7 mouse cellular contexts compared by ENCODE assay signal in the genomic region with DNA sequence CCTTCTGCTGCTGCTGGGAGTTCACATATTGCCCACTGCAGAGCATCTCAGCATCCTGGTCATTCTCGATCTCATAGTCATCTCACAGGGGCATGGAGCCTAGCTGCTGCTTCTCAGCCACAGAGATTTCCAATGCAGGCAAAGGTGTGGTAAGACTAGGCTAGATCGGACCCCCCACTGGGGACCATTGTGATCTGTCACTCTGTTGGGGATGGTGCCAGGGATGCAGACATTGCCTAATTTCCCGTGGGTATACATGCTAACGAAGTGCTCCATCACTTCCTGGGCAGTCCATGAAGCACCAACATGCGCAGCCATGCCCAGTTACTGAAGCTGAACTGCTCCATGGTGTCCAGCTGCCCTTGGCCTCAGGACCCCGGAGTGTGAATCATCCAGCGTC.
DNase-seq lines count a peak whose midpoint lies in the region; ATAC-seq lines count a peak whose summit lies in the region.
"Not testable (repeated sequence)": the region's sequence is repeated elsewhere in the genome, so short reads cannot be mapped to it uniquely, and the experiment has no call there.

No protein-coding gene starts in this region.

- not testable (repeated sequence) for H3K4me2 ChIP-seq in kidney, embryonic 16.5 days (replicated peaks; ENCODE audit: low read depth, low read length)

- in situ Hi-C loops in ES-E14 (cut with MboI; ENCODE audit: low sequenced_read_pairs in 2 of 2, unreplicated experiment in 2 of 2) = not testable (repeated sequence)

- WGBS in kidney, embryonic 16.5 days = 67% methylated on average over 7 of the region's 7 CpGs

- not testable (repeated sequence) for H3K4me3 ChIP-seq in ES-E14 (ENCODE audit: insufficient read depth in 1 of 2, low read depth in 1 of 2, low read length in 2 of 2, poor library complexity in 1 of 2, severe bottlenecking in 1 of 2); kidney, embryonic 16.5 days (ENCODE audit: low read length)

- ATAC-seq in granulocyte monocyte progenitor cell, adult 5-6 weeks (replicated peaks; ENCODE audit: poor library complexity, severe bottlenecking) = peak; percentile 53; the same call in 1 of the 2 replicates
- 0 out of 2 replicates have a peak, but pooled peaks have one; percentile 2 for ATAC-seq in kidney, embryonic 16.5 days (ENCODE audit: low FRiP score, low TSS enrichment)
- peak; percentile 20; the same call in 1 of the 2 replicates for ATAC-seq in megakaryocyte progenitor cell, adult 5-6 weeks (replicated peaks; ENCODE audit: poor library complexity)

- not testable (repeated sequence) for H3K4me1 ChIP-seq in ES-E14 (ENCODE audit: control insufficient read depth in 2 of 2, insufficient read depth in 2 of 2, low read length in 2 of 2, poor library complexity in 1 of 2); kidney, embryonic 16.5 days (ENCODE audit: insufficient read depth, low read length)

- not testable (repeated sequence) for H3K27me3 ChIP-seq in kidney, embryonic 16.5 days (ENCODE audit: insufficient read depth, low read length)

- H3K27ac ChIP-seq in ES-E14 (ENCODE audit: insufficient read depth, low read depth, low read length, poor library complexity, severe bottlenecking); kidney, embryonic 16.5 days (ENCODE audit: low read length): not testable (repeated sequence)

- H3K9me3 ChIP-seq in ES-E14 (ENCODE audit: control insufficient read depth, insufficient read depth, low read depth, low read length); kidney, embryonic 16.5 days (ENCODE audit: low read length): not testable (repeated sequence)

- H3K36me3 ChIP-seq in ES-E14 (ENCODE audit: control insufficient read depth, insufficient read depth, low read length, poor library complexity, severe bottlenecking); kidney, embryonic 16.5 days (ENCODE audit: insufficient read depth, low read length): not testable (repeated sequence)

- H3K9ac ChIP-seq in ES-E14 (ENCODE audit: insufficient read depth, low read depth, low read length, poor library complexity, severe bottlenecking); kidney, embryonic 16.5 days (replicated peaks; ENCODE audit: low read length): not testable (repeated sequence)

- DNase-seq in ES-E14 (ENCODE audit: low read depth, low spot score) = peak; percentile 7
- peak; percentile 37 for DNase-seq in ZHBTc4 (ENCODE audit: low read depth, low spot score)
- peak; percentile 4 to 41 for DNase-seq in cerebellum, postnatal 14 days
- peak; percentile 2 for DNase-seq in lung, postnatal 36 days

Comparison
In these comparisons a context has a peak if more than half of its experiments do, and no peak if none do; other contexts are left out.
1. ATAC-seq: peak in every context shown above with its lines; median percentile 53 in granulocyte monocyte progenitor cell, adult 5-6 weeks; 20 in megakaryocyte progenitor cell, adult 5-6 weeks; 2 in kidney, embryonic 16.5 days.